Mouse (Mus musculus) liver, postnatal 0 days (tissue): ENCODE results near the gene Depdc1b.

ENCODE experiments used
- CTCF ChIP-seq: sonication (generic); IDR thresholded peaks from 2 replicates; pipeline ENCODE4 v1.5.1; 2016; ENCODE audit warnings: antibody characterized with exemption, low read depth
- EP300 ChIP-seq: IDR thresholded peaks from 2 replicates; pipeline ENCODE4 v1.6.1; 2016; ENCODE audit warnings: antibody characterized with exemption, low read depth, mild to moderate bottlenecking

DNA sequence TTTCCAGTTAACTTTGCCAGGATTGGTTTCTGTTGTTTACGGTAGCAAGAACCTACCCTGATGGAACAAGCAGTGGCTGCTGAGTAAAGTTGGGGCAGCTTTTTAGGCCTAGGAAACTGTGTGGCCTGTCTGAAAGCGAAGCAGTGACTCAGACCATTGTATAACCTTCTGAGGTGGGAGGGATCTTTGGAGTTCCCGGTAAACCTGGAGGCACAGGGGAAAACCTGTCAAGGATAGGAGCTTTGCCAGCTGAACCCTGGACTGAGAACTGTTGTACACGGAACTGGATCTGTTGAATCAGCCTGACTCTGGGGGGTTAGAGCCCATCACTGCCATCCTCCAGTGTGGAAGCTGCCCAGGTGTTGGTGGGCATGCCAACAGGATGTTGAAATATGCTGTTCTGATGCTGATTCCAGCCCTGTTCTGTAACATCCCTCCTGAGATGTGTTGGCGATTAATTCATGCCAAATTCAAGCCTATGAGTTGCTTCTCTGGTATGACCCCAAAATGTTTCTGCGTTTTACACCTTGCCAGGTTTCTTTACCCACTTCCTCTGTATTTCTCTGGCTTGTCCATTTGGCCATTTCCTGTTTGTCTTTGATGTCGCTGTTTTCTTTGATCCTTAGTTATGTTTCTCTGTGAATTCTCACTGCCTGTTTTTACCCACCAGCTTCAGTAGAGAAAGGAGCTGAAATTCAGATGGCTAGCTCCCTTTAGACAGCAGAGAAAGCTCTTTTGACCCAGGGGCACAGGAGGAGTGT lies 22.1 kb downstream of the Depdc1b start:
- no peak for TF ChIP-seq CTCF
- no peak for TF ChIP-seq EP300
